Mouse (Mus musculus) cerebellum, adult 2 months (tissue): ENCODE results near the gene Rtn4r.

Source experiments
- CTCF ChIP-seq: fragments of 200-500 bp; IDR thresholded peaks from 2 replicates; pipeline ENCODE4 v1.5.1; 2011; ENCODE audit warnings: low read depth, mild to moderate bottlenecking, control low read depth, low read length, moderate library complexity, borderline replicate concordance; ENCODE audit not compliant: insufficient read depth
- POLR2A ChIP-seq: fragments of 200-500 bp; IDR thresholded peaks from 2 replicates; pipeline ENCODE4 v1.6.1; 2011; ENCODE audit warnings: low read length, control low read depth, borderline replicate concordance; ENCODE audit not compliant: insufficient read depth

GRCm38 (mm10) chr16:18186798-18187197 is 59.4 kb downstream of the Rtn4r start:
- TF ChIP-seq CTCF: no peak
- no peak for TF ChIP-seq POLR2A
